Mouse (Mus musculus): ENCODE measurements at regions not wholly inside any gene's neighbourhood (a gene's known extent, or its start where the extent isn't known, plus 50 kb on each side); places are given as distances from the start of the nearest gene placed in this dataset.

GRCm38 (mm10) chr6:133904501-133904900, 50.9 kb upstream of the Kap start:
- DNase-seq, result no peak

GRCm38 (mm10) chr6:133934667-133935066, 81.1 kb upstream of the Kap start:
- DNase-seq, result no peak

GRCm38 (mm10) chr6:133935671-133936070, 82.1 kb upstream of the Kap start:
- DNase-seq, result peak; percentile 3 to 22

- peak; percentile 22 to 39 for DNase-seq
Observed at GRCm38 (mm10) chr6:133959902-133960634, 75.4 kb upstream of the Etv6 start.

- peak; percentile 66 to 83 for DNase-seq
Observed at GRCm38 (mm10) chr6:133960713-133961112, 74.8 kb upstream of the Etv6 start.

GRCm38 (mm10) chr6:133962641-133963040, 72.9 kb upstream of the Etv6 start:
- DNase-seq, result no peak

GRCm38 (mm10) chr6:133963264-133963663, 72.2 kb upstream of the Etv6 start:
- DNase-seq, result no peak

- DNase-seq, result no peak
Observed at GRCm38 (mm10) chr6:133967286-133967685, 68.2 kb upstream of the Etv6 start.

- no peak for DNase-seq
Observed at GRCm38 (mm10) chr6:133972054-133972705, 63.3 kb upstream of the Etv6 start.

GRCm38 (mm10) chr6:133973205-133973838, 62.2 kb upstream of the Etv6 start:
- no peak for DNase-seq

- DNase-seq, result no peak
Observed at GRCm38 (mm10) chr6:133975951-133976350, 59.5 kb upstream of the Etv6 start.

GRCm38 (mm10) chr6:133976854-133977253, 58.6 kb upstream of the Etv6 start:
- DNase-seq, result peak in 1 of 2 experiments; percentile 7

- DNase-seq, result no peak
Observed at GRCm38 (mm10) chr6:133983804-133984514, 51.5 kb upstream of the Etv6 start.

GRCm38 (mm10) chr6:133984666-133985355, 50.7 kb upstream of the Etv6 start:
- DNase-seq, result peak in 1 of 2 experiments; percentile 7
